Mouse (Mus musculus) heart, adult 9 months (tissue): ENCODE results near the gene Drc3.
A peak's percentile ranks its signal among the peaks of the same experiment; 100 is the strongest.
"Not testable (repeated sequence)": the region's sequence is repeated elsewhere in the genome, so short reads cannot be mapped to it uniquely, and the experiment has no call there.

ENCODE experiments used
- DNase-seq, 2 experiments: peaks; one replicate each; pipeline ENCODE4 v3.0.0; 2022; ENCODE audit warnings: low spot score in 2 of 2

Gene Drc3

GRCm38 (mm10) chr11:60391346-60391745, 38.2 kb downstream of the Drc3 start:
- no peak for DNase-seq

- no peak for DNase-seq
Observed at GRCm38 (mm10) chr11:60396546-60396945, 43.4 kb downstream of the Drc3 start.

DNA sequence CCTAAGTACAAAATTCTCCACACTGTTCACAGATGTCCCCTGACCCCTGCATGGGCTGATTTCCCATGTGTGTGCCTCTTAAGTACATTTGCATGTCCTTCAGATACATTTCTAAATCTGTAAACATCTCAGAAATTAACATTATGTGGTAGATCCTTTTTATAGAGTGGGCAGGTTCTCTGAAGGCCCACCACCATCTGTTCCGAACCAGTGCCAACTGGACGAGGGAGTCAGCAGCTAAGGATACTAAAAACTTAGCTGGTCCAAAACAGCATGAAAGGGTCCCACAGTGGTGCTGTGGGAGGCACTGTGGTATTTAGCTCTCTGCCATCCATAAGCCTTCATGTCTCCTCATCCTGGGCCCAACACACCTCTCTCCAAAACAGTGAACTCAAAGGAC, 44.0 kb downstream of the Drc3 start:
- DNase-seq = no peak

DNA sequence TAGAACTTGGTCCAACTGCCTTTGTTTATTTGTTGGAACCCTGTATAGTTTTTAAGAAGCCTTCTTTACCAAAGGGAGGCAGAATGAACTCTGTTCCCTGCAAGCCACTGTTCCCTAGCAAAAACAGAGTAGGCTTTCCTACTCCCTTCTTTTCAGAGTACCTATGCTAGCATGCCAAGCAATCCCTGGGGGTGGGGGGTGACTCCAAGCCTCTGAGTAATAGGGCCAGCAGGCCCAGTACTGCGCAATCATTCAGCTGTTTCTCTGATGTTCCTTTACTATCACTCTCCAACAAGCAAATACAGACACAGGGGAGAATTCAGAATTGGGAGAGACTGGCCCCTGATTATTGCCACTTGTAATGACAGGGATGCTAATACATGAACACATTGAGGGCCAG, 53.5 kb downstream of the Drc3 start:
- no peak for DNase-seq

DNA sequence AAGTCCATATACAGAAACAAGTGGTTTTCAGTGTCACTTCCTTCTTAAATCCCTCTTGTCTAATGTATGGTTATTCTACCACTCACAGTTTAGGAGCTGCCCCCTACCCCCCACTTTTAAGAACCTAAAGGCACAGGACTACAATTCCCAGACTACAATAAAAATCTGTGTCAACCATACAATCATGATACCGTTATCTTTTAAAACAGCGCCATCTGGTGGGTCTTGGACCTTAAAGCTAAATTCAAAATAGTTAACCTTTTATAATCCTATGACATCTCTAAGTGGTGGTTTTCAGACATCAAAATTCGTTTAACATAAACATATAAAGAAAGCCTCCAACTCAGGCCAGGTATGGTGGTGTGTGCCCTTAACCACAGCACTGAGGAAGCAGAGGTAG, 59.0 kb downstream of the Drc3 start:
- peak; percentile 17 to 58 for DNase-seq

- no peak for DNase-seq
Observed at GRCm38 (mm10) chr11:60412921-60413320, 59.8 kb downstream of the Drc3 start.

DNA sequence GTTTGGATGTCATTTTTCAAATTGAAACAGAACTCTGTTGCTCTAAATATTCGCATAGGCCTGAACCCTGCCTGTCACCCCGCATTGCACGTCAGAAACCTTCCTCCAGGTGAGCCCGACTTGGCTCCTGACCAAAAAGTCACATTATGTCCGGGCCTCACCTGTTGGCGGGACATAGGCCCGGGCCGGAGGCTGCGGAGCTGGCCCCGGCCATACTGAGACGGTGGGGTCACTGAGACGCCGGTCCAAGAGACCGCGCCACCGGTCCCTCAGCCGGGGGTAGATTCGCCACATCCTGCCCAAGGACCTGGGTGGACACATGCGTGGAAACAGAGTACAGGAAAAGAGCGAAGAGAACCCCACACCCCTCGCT, 63.4 kb downstream of the Drc3 start:
- DNase-seq = no peak

DNA sequence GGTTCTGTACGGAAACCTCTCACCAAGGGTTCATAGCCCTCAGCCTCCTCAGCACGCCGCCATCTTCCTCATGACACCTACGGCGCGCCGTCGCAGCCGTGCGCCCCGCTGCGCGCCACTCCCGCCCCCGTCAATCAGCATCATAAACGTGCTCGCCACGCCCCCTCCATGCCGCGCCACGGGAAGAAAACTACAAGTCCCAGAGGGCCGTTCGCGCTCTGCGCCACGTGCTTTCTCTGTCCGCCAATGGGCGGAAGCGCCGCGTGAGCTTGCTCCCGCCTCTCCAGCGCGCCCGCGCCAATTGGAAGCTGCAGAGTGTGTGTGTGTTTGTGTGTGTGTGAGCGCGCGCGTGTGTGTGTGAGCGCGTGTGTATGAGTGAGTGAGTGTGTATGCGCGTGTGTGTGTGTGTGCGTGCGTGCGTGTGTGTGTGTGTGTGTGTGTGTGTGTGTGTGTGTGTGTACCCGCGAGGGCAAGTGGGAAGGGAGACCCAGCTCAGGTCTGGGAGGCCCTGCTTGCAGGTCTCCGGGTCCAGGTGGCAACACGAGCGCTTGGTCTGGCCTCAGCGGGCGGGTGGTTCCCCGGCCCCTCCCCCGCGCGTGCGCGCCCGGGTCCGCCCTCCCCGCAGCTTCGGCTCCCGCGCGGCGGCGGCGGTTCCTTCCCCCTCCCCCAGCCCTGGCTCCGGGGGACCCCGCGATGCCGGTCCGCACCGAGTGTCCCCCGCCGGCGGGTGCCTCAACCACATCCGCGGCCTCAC, 64.0 kb downstream of the Drc3 start, which contains the start of gene Gid4:
Gene Gid4 (plus strand): TSS at position 183 of the 754 bp plus-strand sequence.
- DNase-seq = peak; percentile 93 to 98

GRCm38 (mm10) chr11:60417717-60418472, 64.8 kb downstream of the Drc3 start, which contains the start of gene Atpaf2:
Gene Atpaf2, minus strand, starts transcription at chr11:60418457.
- no peak for DNase-seq

DNA sequence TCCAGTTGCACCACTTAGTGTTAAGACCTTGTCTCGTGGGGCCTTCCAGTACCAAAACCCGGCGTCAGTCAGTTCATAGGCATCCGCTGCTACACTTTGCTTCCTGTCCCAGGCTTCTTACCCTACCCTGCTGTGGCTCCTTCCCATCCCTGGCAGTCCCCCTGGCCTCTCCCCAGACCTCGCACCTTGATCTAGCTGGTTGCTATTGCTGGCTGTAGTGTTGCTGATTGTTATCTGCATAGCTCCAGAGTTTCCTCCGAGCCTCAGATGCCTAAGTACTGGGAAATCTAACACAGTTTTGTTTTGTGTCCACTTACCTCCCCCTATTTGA, 65.3 kb downstream of the Drc3 start:
- DNase-seq = peak in 1 of 2 experiments; percentile 10

- no peak for DNase-seq
Observed at GRCm38 (mm10) chr11:60422046-60422668, 69.0 kb downstream of the Drc3 start.

GRCm38 (mm10) chr11:60423006-60423405, 69.9 kb downstream of the Drc3 start:
- DNase-seq = no peak

GRCm38 (mm10) chr11:60426417-60426816, 73.3 kb downstream of the Drc3 start:
- DNase-seq = no peak

- DNase-seq = no peak
Observed at GRCm38 (mm10) chr11:60427628-60428027, 74.5 kb downstream of the Drc3 start.

- no peak for DNase-seq
Observed at GRCm38 (mm10) chr11:60433501-60433900, 80.4 kb downstream of the Drc3 start.

GRCm38 (mm10) chr11:60435133-60435532, 82.0 kb downstream of the Drc3 start:
- no peak for DNase-seq

- no peak for DNase-seq
Observed at GRCm38 (mm10) chr11:60436618-60437017, 83.5 kb downstream of the Drc3 start.

- DNase-seq = not testable (repeated sequence)
Observed at GRCm38 (mm10) chr11:60439621-60440020, 86.5 kb downstream of the Drc3 start.

- no peak for DNase-seq
Observed at GRCm38 (mm10) chr11:60440176-60440575, 87.0 kb downstream of the Drc3 start.

DNA sequence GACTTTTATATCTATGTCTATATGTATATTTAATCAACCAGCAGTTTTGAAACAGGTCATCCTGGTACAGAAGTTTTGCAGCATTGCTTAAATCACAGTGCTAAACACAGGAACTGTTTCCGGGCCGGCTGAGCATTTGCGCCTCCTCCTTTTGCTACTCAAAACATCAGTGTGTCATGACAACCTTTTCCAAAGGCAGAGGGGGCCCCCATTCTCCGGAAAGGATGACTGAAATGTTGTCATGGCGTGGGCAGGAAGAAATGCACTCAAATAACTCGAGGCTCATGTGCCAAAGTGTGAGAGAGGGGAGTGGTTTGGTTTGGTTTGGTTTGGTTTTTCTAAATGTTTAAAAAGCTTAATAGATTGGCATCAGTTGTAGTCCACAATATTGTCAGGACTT, 89.8 kb downstream of the Drc3 start:
- no peak for DNase-seq
